Mouse (Mus musculus) erythroblast, embryonic 14.5 days (primary cell): ENCODE results near the gene Foxo4. TPM values are rescaled to one million over a fixed set of nuclear protein-coding genes. Genes with fewer than 3 reads are reported as not detected.

ENCODE experiments used
- H3K27me3 ChIP-seq: 2 replicates; pipeline ENCODE4 v1.6.1; 2012; ENCODE audit warnings: inconsistent platforms; ENCODE audit not compliant: control insufficient read depth
- H3K36me3 ChIP-seq: 2 replicates; pipeline ENCODE4 v1.6.1; 2012; ENCODE audit warnings: mild to moderate bottlenecking, inconsistent platforms; ENCODE audit not compliant: control insufficient read depth
- H3K4me1 ChIP-seq: 2 replicates; pipeline ENCODE4 v1.6.1; 2012; ENCODE audit warnings: inconsistent platforms; ENCODE audit not compliant: control insufficient read depth
- H3K4me3 ChIP-seq: replicated peaks from 2 replicates; pipeline ENCODE3; 2012; ENCODE audit warnings: moderate library complexity, mild to moderate bottlenecking, inconsistent platforms
- H3K9me3 ChIP-seq: 2 replicates; pipeline ENCODE4 v1.6.1; 2012; ENCODE audit warnings: low read length, inconsistent platforms, mixed read lengths; ENCODE audit not compliant: control insufficient read depth
- GATA1 ChIP-seq: IDR thresholded peaks from 2 replicates; pipeline ENCODE4 v1.6.1; 2012; ENCODE audit warnings: low read length, inconsistent platforms, mixed read lengths
- TAL1 ChIP-seq: IDR thresholded peaks from 3 replicates; pipeline ENCODE4 v1.6.1; 2012; ENCODE audit warnings: low read length, inconsistent platforms, mixed read lengths
- polyA plus RNA-seq: library from polyadenylated mRNA; stranded (reverse); fragments of >175 nt; gene quantifications from 2 replicates; pipeline ENCODE4 v1.2.3, GENCODE M21; 2012

Foxo4 gene
- 12.1 and 14.7 TPM in 2 replicates for polyA plus RNA-seq

DNA sequence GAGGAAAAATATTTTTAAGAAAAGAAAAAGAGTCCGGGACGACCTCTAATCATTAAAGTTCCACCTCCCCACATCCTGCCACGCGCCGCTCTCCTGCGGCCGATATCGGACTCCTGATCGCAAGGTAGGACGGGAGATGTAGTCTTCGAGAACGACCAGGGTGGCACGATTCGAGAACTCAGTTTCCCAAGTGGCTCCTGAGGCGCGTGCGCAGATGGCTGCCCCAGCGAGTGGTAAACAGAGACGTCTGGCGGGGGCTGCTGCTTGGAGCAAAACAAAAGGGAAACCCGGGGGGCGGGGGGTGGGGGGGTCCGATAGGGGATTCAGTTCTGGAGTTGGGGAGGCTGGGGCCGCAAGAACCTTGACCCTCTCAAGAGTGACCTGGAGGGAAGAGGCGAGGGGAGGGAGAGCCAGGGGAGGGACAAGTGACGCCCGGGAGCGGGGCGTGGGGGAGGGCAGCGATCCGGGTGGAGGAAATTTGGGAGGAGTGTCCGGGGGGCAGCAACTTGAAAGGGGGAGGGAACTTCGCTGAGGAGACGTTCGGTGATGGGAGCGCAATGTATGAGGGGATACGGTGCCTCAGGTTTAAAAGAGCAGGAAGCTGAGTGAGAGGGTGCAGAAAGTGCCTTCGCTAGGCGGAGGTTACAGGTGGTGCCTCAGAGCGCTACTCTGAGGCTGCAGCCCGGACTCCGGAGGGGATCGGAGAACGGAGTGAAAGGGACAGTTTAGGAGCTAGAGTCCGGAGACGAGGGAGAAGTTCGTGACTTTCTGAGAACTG is at the start of gene Foxo4:
Gene Foxo4, plus strand, starts transcription at position 577 of the 778 bp plus-strand sequence.
- no peak for TF ChIP-seq TAL1
- TF ChIP-seq GATA1 = peak; percentile 77
- H3K36me3 ChIP-seq = peaks cover 37% of the 10 kb centered on the region

DNA sequence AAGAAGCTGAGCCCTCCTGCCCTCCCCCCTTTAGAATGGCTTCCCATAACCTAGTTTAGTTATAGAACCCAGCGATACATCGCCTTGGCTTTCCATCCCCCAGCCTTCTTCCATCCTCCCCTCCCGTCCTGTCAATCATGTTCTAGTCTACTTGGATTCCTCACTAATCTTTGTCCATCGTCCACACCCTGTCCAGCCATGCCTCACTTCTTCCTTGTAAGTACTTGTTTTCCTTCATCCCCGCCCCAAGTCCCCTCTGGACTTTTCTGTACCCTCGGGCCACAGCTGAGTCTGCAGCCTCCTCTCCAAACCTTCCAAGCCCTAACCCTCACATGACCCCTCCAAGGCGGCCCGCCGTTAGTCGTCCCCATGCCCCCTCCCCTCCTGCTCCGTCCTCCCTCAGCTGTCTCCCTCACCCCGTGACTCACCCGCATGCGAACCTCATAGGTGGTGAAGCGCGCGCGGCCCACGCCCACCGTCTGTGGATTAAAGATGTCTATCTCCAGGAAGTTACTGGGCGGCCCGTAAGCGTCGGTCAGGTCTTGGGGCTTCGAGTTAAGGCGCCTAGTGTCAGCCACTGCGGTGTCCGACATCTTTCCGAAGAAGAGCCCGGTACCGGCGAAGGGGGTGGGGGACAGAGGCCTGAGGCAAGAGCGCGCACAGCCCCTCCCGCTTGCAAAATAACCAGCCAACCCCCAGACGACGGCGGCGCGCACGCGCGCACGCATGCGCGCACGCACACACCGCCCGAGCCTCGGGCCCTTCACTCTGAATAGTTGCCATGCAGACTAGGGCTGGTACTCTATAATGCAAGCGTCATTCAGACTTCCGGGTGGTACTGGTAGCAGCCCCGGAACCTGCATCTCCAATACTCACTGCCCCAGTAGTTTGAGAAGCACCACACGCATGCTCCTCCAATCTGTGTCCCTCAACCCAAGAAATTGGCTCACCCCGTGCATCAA is 32.2 kb upstream of the Foxo4 start, which contains the start of gene Snx12:
Gene Snx12, minus strand, starts transcription at position 730 of the 962 bp plus-strand sequence.
- Histone ChIP-seq H3K4me1 (peaks cover 19% of the 10 kb centered on the region), H3K27me3 (peaks cover 14% of the 10 kb centered on the region; the same call in 1 of the 2 replicates), H3K36me3 (no peaks in the 10 kb centered on the region), H3K4me3 (peak within 1 kb of the TSS; percentile 80), H3K9me3 (no peaks in the 10 kb centered on the region)
- TF ChIP-seq GATA1 = no peak
- TF ChIP-seq TAL1 = no peak

More for the DNA sequence above, at the start of gene Foxo4:
- Histone ChIP-seq H3K27me3 (peaks cover 6% of the 10 kb centered on the region; the same call in 1 of the 2 replicates), H3K9me3 (peaks cover 15% of the 10 kb centered on the region), H3K4me1 (peaks cover 15% of the 10 kb centered on the region), H3K4me3 (peak within 1 kb of the TSS; percentile 76)

DNA sequence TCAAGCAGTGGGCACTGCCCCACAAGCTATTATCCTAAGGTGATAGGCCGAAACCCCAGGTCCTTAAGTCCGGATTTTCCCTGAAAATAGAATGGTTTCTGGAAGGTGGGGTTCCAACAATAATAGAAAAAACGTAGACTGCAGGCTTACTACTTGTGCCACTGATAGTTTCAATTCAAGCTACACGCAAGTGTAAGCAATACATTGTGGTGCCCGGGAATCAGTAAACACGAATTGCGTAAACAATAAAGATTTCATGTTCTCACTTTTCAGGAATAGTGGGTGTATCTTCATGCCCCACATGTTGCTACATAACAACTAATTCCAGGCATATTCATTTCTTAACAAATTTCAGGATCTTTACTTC is 31.5 kb upstream of the Foxo4 start:
- peak overlapping the region; percentile 80 for H3K4me3 ChIP-seq
- no peaks in the 10 kb centered on the region for H3K36me3 ChIP-seq
- peaks cover 14% of the 10 kb centered on the region; the same call in 1 of the 2 replicates for H3K27me3 ChIP-seq
- H3K9me3 ChIP-seq = no peaks in the 10 kb centered on the region
- no peak for TF ChIP-seq GATA1
- no peak for TF ChIP-seq TAL1
- peaks cover 19% of the 10 kb centered on the region for H3K4me1 ChIP-seq

DNA sequence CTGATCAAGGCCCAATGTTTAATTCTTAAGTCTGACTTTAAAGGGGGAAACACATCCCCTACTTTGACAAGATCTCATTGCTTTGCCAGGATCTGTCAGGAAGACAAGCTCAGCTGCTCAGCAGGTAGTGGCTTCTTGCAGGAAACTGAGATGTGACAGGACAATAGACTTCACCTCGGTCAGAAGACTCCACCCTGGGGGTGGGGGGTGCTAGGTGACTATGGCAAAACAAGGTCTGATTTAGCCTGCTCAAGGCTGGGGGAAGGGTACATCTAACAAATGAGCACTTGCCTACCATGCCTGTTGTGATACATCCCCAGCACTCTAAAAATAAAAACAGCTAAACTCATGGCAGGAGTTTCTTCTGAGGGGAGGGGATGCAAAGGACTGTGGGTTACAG is 9.3 kb upstream of the Foxo4 start:
- no peak overlapping the region for H3K4me3 ChIP-seq

DNA sequence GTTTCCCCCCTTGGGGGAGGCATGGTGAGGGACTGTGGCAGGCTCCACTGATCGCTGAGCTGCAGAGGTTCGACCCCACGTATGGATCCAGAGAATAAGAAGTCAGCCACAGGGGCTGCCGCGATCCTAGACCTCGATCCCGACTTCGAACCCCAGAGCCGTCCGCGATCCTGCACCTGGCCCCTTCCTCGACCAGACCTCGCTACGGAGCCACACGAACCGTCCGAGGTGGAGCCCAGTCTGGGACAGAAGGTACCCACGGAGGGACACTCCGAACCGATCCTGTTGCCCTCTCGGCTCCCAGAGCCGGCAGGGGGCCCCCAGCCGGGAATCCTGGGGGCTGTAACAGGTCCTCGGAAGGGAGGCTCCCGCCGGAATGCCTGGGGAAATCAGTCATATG is 412 bp downstream of the Foxo4 start:
- Histone ChIP-seq H3K36me3 (peaks cover 43% of the 10 kb centered on the region), H3K27me3 (peaks cover 6% of the 10 kb centered on the region; the same call in 1 of the 2 replicates), H3K4me3 (peak overlapping the region; percentile 76), H3K9me3 (peaks cover 15% of the 10 kb centered on the region), H3K4me1 (peaks cover 15% of the 10 kb centered on the region)
- TF ChIP-seq GATA1 (no peak), TAL1 (no peak)

More for the DNA sequence above, 9.3 kb upstream of the Foxo4 start:
- Histone ChIP-seq H3K27me3 (peaks cover 14% of the 10 kb centered on the region; the same call in 1 of the 2 replicates), H3K4me1 (no peaks in the 10 kb centered on the region), H3K36me3 (no peaks in the 10 kb centered on the region), H3K9me3 (no peaks in the 10 kb centered on the region)
- TF ChIP-seq TAL1 (no peak), GATA1 (no peak)

DNA sequence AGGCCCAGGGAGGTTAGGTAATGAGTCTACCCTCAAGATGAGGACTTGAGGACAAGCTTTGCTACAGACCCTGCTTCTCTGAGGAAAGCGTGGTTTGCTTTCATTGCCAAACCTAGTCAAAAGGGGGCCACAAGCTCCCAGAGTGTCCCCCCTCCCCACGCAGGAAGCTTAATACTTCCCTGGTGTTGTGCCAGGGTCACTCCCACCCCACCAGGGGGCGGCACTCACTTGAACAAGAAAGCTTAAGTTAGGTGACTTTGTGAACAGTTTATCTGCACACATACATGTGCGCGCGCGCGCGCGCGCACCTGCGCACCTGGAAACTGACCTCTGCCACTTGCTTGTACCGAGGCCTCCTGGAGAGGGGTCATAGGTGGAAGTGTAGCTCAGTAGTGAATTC is 2.3 kb downstream of the Foxo4 start:
- peaks cover 15% of the 10 kb centered on the region for H3K9me3 ChIP-seq
- TF ChIP-seq TAL1 = no peak
- H3K27me3 ChIP-seq = peaks cover 6% of the 10 kb centered on the region; the same call in 1 of the 2 replicates
- H3K4me3 ChIP-seq = peak overlapping the region; percentile 76
- peaks cover 48% of the 10 kb centered on the region for H3K36me3 ChIP-seq
- peaks cover 21% of the 10 kb centered on the region for H3K4me1 ChIP-seq

DNA sequence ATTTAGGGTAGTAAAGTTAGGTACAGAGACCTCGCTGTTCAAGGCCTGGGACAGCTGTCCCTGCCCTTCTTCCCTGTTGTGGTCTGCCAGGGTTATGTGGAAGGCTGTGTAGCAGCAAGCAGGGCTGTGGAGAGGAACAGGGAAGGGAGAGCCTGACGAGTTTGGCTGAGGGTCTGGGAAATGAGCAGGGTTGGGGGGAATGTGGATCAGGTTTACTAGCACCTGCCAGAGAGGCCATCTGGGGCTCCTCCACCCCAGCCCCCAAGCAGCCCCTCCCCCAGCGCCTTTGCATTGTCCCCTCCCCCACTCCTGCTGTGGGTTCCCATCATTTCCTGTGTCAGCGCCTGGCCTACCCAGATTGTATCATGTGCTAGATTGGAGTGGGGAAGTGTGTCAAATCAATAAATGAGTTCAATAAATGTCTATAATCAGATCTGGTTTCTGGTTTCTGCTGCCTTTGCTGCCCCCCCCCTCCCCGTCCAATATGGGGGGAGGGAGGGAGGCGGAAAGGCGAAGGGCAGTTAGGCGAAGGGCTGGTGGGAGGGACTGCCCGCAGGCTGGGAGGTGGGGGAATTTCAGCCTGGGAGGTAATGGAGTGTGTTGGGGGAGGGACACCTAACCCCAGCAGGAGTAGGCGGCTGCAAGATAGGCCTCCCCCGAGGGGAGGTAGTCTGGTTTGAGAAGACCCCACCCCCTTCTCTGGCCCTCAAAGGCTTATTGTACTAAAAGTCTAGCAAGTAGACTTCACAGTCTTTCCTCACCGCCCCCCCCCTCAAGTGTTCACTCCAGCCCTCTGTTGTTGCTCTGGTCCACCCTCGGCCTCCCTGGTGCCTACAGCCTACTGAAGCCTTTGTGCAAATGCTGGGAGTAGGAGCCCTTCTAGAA is 6.4 kb downstream of the Foxo4 start:
- H3K27me3 ChIP-seq = peaks cover 4% of the 10 kb centered on the region; the same call in 1 of the 2 replicates
- no peak for TF ChIP-seq GATA1
- no peak for TF ChIP-seq TAL1
- no peak overlapping the region for H3K4me3 ChIP-seq
- peaks cover 17% of the 10 kb centered on the region for H3K4me1 ChIP-seq
- peaks cover 46% of the 10 kb centered on the region for H3K36me3 ChIP-seq
- H3K9me3 ChIP-seq = peaks cover 6% of the 10 kb centered on the region; the same call in 1 of the 2 replicates

DNA sequence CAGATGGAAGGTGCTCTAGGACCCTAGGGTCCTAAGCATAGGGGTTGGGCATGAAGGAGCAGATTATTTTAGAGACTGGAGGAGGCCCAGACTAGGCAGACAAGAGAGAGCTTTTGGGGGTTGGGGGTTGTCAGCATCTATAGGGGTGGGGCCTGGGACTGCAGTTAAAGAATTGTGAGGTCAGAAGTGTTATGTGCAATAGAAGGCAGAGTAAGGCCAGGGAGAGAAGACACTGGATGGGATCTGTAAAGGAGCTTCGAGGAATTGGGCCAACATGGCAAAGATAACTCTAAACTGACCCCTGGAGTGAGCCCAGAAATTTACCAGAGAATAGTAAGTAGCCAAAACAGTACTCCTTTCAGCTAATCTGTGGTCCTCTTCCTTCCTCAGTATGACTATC is 9.6 kb downstream of the Foxo4 start, which contains the start of gene Gm614:
Gene Gm614, minus strand, starts transcription at position 101 of the 400 bp plus-strand sequence.
- Histone ChIP-seq H3K9me3 (no peaks in the 10 kb centered on the region), H3K27me3 (peaks cover 9% of the 10 kb centered on the region), H3K4me1 (peaks cover 15% of the 10 kb centered on the region), H3K36me3 (peaks cover 14% of the 10 kb centered on the region), H3K4me3 (no peak within 1 kb of the TSS)
- TF ChIP-seq TAL1 (no peak), GATA1 (no peak)
